Mouse (Mus musculus) testis, adult 2 months (tissue): Measurements from ENCODE around the gene Sh2b1. TPM values are rescaled to one million over a fixed set of nuclear protein-coding genes. Genes with fewer than 3 reads are reported as not detected.

Experiments used
- H3K27ac ChIP-seq: fragments of 200-500 bp; 2 replicates; pipeline ENCODE4 v1.5.1; 2012; ENCODE audit warnings: low read depth, low read length; ENCODE audit not compliant: control insufficient read depth, insufficient read depth
- H3K27me3 ChIP-seq: fragments of 200-500 bp; 2 replicates; pipeline ENCODE4 v1.6.1; 2012; ENCODE audit warnings: mild to moderate bottlenecking, low read length, moderate library complexity; ENCODE audit not compliant: control insufficient read depth, insufficient read depth
- H3K36me3 ChIP-seq: fragments of 200-500 bp; 2 replicates; pipeline ENCODE4 v1.6.1; 2012; ENCODE audit warnings: mild to moderate bottlenecking, low read length; ENCODE audit not compliant: control insufficient read depth, insufficient read depth
- H3K4me1 ChIP-seq: fragments of 200-500 bp; 2 replicates; pipeline ENCODE4 v1.6.1; 2012; ENCODE audit warnings: low read length; ENCODE audit not compliant: control insufficient read depth, insufficient read depth
- H3K4me3 ChIP-seq: fragments of 200-500 bp; 2 replicates; pipeline ENCODE4 v1.5.1; 2012; ENCODE audit warnings: low read depth, mild to moderate bottlenecking, low read length, moderate library complexity, mixed read lengths; ENCODE audit not compliant: control insufficient read depth
- CTCF ChIP-seq: fragments of 200-500 bp; IDR thresholded peaks from 2 replicates; pipeline ENCODE4 v1.5.1; 2012; ENCODE audit warnings: low read depth, mild to moderate bottlenecking, inconsistent platforms, low read length, moderate library complexity; ENCODE audit not compliant: control insufficient read depth, insufficient read depth, insufficient replicate concordance
- POLR2A ChIP-seq: fragments of 200-500 bp; IDR thresholded peaks from 2 replicates; pipeline ENCODE4 v1.6.1; 2012; ENCODE audit warnings: low read depth, mild to moderate bottlenecking, inconsistent platforms, low read length, moderate library complexity; ENCODE audit not compliant: control insufficient read depth
- polyA plus RNA-seq: library from polyadenylated mRNA; depleted of rRNA; stranded (reverse); fragments of >200 nt; gene quantifications from 2 replicates; pipeline ENCODE4 v1.2.3, GENCODE M21; 2012

Sh2b1 gene
- polyA plus RNA-seq, 1 experiment: 39.2 TPM

DNA sequence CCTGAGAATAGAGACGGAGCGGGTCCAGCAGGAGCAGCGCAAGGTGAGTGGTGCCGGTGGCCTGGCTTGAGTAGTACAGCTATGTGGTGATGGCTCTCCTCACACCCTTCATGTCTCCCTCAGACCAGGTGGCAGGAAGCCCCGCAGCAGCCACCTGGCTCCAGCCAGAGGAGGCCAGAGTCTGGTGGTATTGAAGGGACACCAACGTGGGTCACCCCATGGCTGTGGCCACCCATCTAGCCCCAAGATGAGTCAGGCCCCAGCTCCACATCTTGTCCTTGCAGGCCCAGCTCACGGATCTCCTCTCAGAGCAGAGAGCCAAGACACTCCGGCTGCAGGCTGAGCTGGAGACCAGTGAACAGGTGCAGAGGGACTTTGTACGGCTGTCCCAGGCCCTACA lies 30.7 kb downstream of the Sh2b1 start:
- H3K36me3 ChIP-seq: no peaks in the 10 kb centered on the region
- H3K27ac ChIP-seq: no peak overlapping the region
- no peaks in the 10 kb centered on the region for H3K27me3 ChIP-seq
- TF ChIP-seq POLR2A: no peak
- TF ChIP-seq CTCF: no peak
- no peak overlapping the region for H3K4me3 ChIP-seq
- no peaks in the 10 kb centered on the region for H3K4me1 ChIP-seq

GRCm38 (mm10) chr7:126443997-126444396 lies 31.2 kb downstream of the Sh2b1 start:
- H3K36me3 ChIP-seq: no peaks in the 10 kb centered on the region
- TF ChIP-seq CTCF: no peak
- no peak for TF ChIP-seq POLR2A

GRCm38 (mm10) chr7:126440134-126440533 lies 35.1 kb downstream of the Sh2b1 start:
- Histone ChIP-seq H3K36me3 (no peaks in the 10 kb centered on the region), H3K4me1 (no peaks in the 10 kb centered on the region), H3K27me3 (no peaks in the 10 kb centered on the region), H3K27ac (no peak overlapping the region), H3K4me3 (no peak overlapping the region)
- no peak for TF ChIP-seq CTCF
- TF ChIP-seq POLR2A: no peak

More at GRCm38 (mm10) chr7:126443997-126444396, 31.2 kb downstream of the Sh2b1 start:
- Histone ChIP-seq H3K4me1 (no peaks in the 10 kb centered on the region), H3K4me3 (no peak overlapping the region), H3K27me3 (no peaks in the 10 kb centered on the region), H3K27ac (no peak overlapping the region)

DNA sequence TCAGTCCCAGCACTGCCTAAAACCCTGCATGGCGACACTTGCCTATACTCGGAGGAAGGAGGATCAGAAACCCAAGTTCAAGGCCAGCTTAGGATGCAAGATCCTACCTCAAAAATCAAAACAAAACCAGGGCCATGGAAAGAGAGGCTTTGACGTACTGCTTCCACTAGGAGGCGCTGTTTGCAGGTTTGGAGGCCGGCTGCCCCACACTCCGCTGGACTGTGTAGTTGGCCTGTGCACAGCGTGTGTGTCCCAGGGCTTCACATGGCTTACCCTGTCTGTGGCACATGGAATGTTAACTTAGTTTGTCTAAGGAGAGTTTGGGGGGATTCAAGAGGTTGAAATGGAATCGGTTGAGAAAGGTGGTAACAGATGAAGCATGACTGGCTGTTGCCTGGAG lies 38.4 kb downstream of the Sh2b1 start:
- Histone ChIP-seq H3K4me3 (no peak overlapping the region), H3K36me3 (no peaks in the 10 kb centered on the region), H3K27ac (no peak overlapping the region), H3K27me3 (no peaks in the 10 kb centered on the region), H3K4me1 (no peaks in the 10 kb centered on the region)
- TF ChIP-seq CTCF (peak; percentile 90; the same call in 1 of the 2 replicates), POLR2A (no peak)

- Histone ChIP-seq H3K4me1 (no peaks in the 10 kb centered on the region), H3K27me3 (no peaks in the 10 kb centered on the region), H3K36me3 (no peaks in the 10 kb centered on the region), H3K27ac (no peak overlapping the region), H3K4me3 (no peak overlapping the region)
- TF ChIP-seq CTCF: no peak
- no peak for TF ChIP-seq POLR2A
These were observed 39.4 kb downstream of the Sh2b1 start for GRCm38 (mm10) chr7:126435801-126436200.

- Histone ChIP-seq H3K4me3 (no peak overlapping the region), H3K27me3 (no peaks in the 10 kb centered on the region), H3K27ac (no peak overlapping the region), H3K4me1 (peaks cover 5% of the 10 kb centered on the region), H3K36me3 (no peaks in the 10 kb centered on the region)
- TF ChIP-seq POLR2A (no peak), CTCF (no peak)
These were observed 40.5 kb downstream of the Sh2b1 start for GRCm38 (mm10) chr7:126434726-126435125.

GRCm38 (mm10) chr7:126430167-126430566 lies 45.1 kb downstream of the Sh2b1 start:
- Histone ChIP-seq H3K27ac (peak overlapping the region; percentile 47), H3K4me1 (peaks cover 19% of the 10 kb centered on the region), H3K4me3 (no peak overlapping the region), H3K27me3 (no peaks in the 10 kb centered on the region), H3K36me3 (no peaks in the 10 kb centered on the region)
- TF ChIP-seq POLR2A: no peak
- no peak for TF ChIP-seq CTCF

GRCm38 (mm10) chr7:126429503-126429898 lies 45.7 kb downstream of the Sh2b1 start:
- Histone ChIP-seq H3K36me3 (no peaks in the 10 kb centered on the region), H3K27me3 (no peaks in the 10 kb centered on the region), H3K4me1 (peaks cover 19% of the 10 kb centered on the region), H3K4me3 (peak overlapping the region; percentile 97), H3K27ac (no peak overlapping the region)
- TF ChIP-seq CTCF: no peak
- no peak; the same call in 1 of the 2 replicates for TF ChIP-seq POLR2A
